Mouse (Mus musculus): ENCODE results near the gene Hist1h2ab. TPM values are rescaled to one million over a fixed set of nuclear protein-coding genes. Genes with fewer than 3 reads are reported as not detected.

The Hist1h2ab gene
- polyA plus RNA-seq, 1 experiment from 2014 or later = 13.5 TPM

GRCm38 (mm10) chr13:23756790-23757189 is 5.9 kb downstream of the Hist1h2ab start, which contains the start of gene Hist1h4b:
Hist1h4b (plus strand) TSS chr13:23757013.
- peak within 1 kb of the TSS; percentile 65 for H3K27ac ChIP-seq (replicated peaks; ENCODE audit: low read depth, low read length)
- H3K4me1 ChIP-seq (ENCODE audit: control insufficient read depth, insufficient read depth, low read length) = peaks cover 13% of the 10 kb centered on the region
- H3K4me3 ChIP-seq (replicated peaks; ENCODE audit: low read depth, low read length) = peak within 1 kb of the TSS; percentile 30
- no peaks in the 10 kb centered on the region for H3K27me3 ChIP-seq (ENCODE audit: control insufficient read depth, insufficient read depth, low read length)
- WGBS = 1% methylated on average over 17 of the region's 22 CpGs
- peak within 1 kb of the TSS; percentile 65 for H3K4me2 ChIP-seq (ENCODE audit: low read length)
- no peaks in the 10 kb centered on the region for H3K36me3 ChIP-seq (ENCODE audit: control insufficient read depth, insufficient read depth, low read length)
- no peak within 1 kb of the TSS; the same call in 1 of the 2 replicates for H3K9ac ChIP-seq (replicated peaks; ENCODE audit: low read length)
- H3K9me3 ChIP-seq (ENCODE audit: control insufficient read depth, low read length) = no peaks in the 10 kb centered on the region
- ATAC-seq (ENCODE audit: low FRiP score, low TSS enrichment) (peak; percentile 67), DNase-seq (peak; percentile 95)

- DNase-seq (peak; percentile 42), ATAC-seq (ENCODE audit: low FRiP score, low TSS enrichment) (no peak)
- Histone ChIP-seq H3K9me3 (ENCODE audit: control insufficient read depth, low read length) (no peaks in the 10 kb centered on the region), H3K27me3 (ENCODE audit: control insufficient read depth, insufficient read depth, low read length) (no peaks in the 10 kb centered on the region), H3K4me1 (ENCODE audit: control insufficient read depth, insufficient read depth, low read length) (peaks cover 13% of the 10 kb centered on the region), H3K9ac (replicated peaks; ENCODE audit: low read length) (no peak overlapping the region; the same call in 1 of the 2 replicates), H3K27ac (replicated peaks; ENCODE audit: low read depth, low read length) (peak overlapping the region; percentile 65), H3K4me2 (ENCODE audit: low read length) (peak overlapping the region; percentile 65), H3K36me3 (ENCODE audit: control insufficient read depth, insufficient read depth, low read length) (no peaks in the 10 kb centered on the region), H3K4me3 (replicated peaks; ENCODE audit: low read depth, low read length) (peak overlapping the region; percentile 30)
- under 1% methylated on average over 15 of the region's 23 CpGs for WGBS
Measured at GRCm38 (mm10) chr13:23757211-23757773, 6.4 kb downstream of the Hist1h2ab start.

- Histone ChIP-seq H3K4me2 (ENCODE audit: low read length) (peak overlapping the region; percentile 65), H3K36me3 (ENCODE audit: control insufficient read depth, insufficient read depth, low read length) (no peaks in the 10 kb centered on the region), H3K27ac (replicated peaks; ENCODE audit: low read depth, low read length) (no peak overlapping the region), H3K4me1 (ENCODE audit: control insufficient read depth, insufficient read depth, low read length) (peaks cover 18% of the 10 kb centered on the region), H3K9ac (replicated peaks; ENCODE audit: low read length) (no peak overlapping the region), H3K9me3 (ENCODE audit: control insufficient read depth, low read length) (no peaks in the 10 kb centered on the region), H3K4me3 (replicated peaks; ENCODE audit: low read depth, low read length) (no peak overlapping the region), H3K27me3 (ENCODE audit: control insufficient read depth, insufficient read depth, low read length) (no peaks in the 10 kb centered on the region)
- DNase-seq (no peak), ATAC-seq (ENCODE audit: low FRiP score, low TSS enrichment) (no peak)
- WGBS = 46% methylated on average over 3 of the region's 3 CpGs
Measured at GRCm38 (mm10) chr13:23757921-23758320, 7.0 kb downstream of the Hist1h2ab start.

- ATAC-seq (ENCODE audit: low FRiP score, low TSS enrichment) = no peak
- 76% methylated on average over 3 of the region's 3 CpGs for WGBS
Measured at GRCm38 (mm10) chr13:23759251-23759771, 8.4 kb downstream of the Hist1h2ab start.

GRCm38 (mm10) chr13:23759916-23760239 is 9.0 kb downstream of the Hist1h2ab start:
- Histone ChIP-seq H3K4me3 (replicated peaks; ENCODE audit: low read depth, low read length) (no peak overlapping the region), H3K4me2 (ENCODE audit: low read length) (peak overlapping the region; percentile 77), H3K27ac (replicated peaks; ENCODE audit: low read depth, low read length) (no peak overlapping the region), H3K36me3 (ENCODE audit: control insufficient read depth, insufficient read depth, low read length) (no peaks in the 10 kb centered on the region), H3K9ac (replicated peaks; ENCODE audit: low read length) (no peak overlapping the region), H3K4me1 (ENCODE audit: control insufficient read depth, insufficient read depth, low read length) (peaks cover 31% of the 10 kb centered on the region), H3K9me3 (ENCODE audit: control insufficient read depth, low read length) (no peaks in the 10 kb centered on the region), H3K27me3 (ENCODE audit: control insufficient read depth, insufficient read depth, low read length) (no peaks in the 10 kb centered on the region)
- 75% methylated on average over 1 of the region's 1 CpGs for WGBS
- ATAC-seq (ENCODE audit: low FRiP score, low TSS enrichment) (no peak), DNase-seq (no peak)

More at GRCm38 (mm10) chr13:23759251-23759771, 8.4 kb downstream of the Hist1h2ab start:
- no peak for DNase-seq
- H3K27ac ChIP-seq (replicated peaks; ENCODE audit: low read depth, low read length) = no peak overlapping the region
- no peaks in the 10 kb centered on the region for H3K36me3 ChIP-seq (ENCODE audit: control insufficient read depth, insufficient read depth, low read length)
- no peak overlapping the region for H3K9ac ChIP-seq (replicated peaks; ENCODE audit: low read length)
- H3K4me3 ChIP-seq (replicated peaks; ENCODE audit: low read depth, low read length) = no peak overlapping the region
- peaks cover 28% of the 10 kb centered on the region for H3K4me1 ChIP-seq (ENCODE audit: control insufficient read depth, insufficient read depth, low read length)
- no peaks in the 10 kb centered on the region for H3K9me3 ChIP-seq (ENCODE audit: control insufficient read depth, low read length)
- no peaks in the 10 kb centered on the region for H3K27me3 ChIP-seq (ENCODE audit: control insufficient read depth, insufficient read depth, low read length)
- no peak overlapping the region for H3K4me2 ChIP-seq (ENCODE audit: low read length)

GRCm38 (mm10) chr13:23760240-23760971 is 9.5 kb downstream of the Hist1h2ab start:
- Histone ChIP-seq H3K9ac (replicated peaks; ENCODE audit: low read length) (peak overlapping the region; percentile 39; the same call in 1 of the 2 replicates), H3K9me3 (ENCODE audit: control insufficient read depth, low read length) (no peaks in the 10 kb centered on the region), H3K4me3 (replicated peaks; ENCODE audit: low read depth, low read length) (peak overlapping the region; percentile 46), H3K27me3 (ENCODE audit: control insufficient read depth, insufficient read depth, low read length) (no peaks in the 10 kb centered on the region), H3K4me1 (ENCODE audit: control insufficient read depth, insufficient read depth, low read length) (peaks cover 31% of the 10 kb centered on the region), H3K4me2 (ENCODE audit: low read length) (peak overlapping the region; percentile 77), H3K36me3 (ENCODE audit: control insufficient read depth, insufficient read depth, low read length) (no peaks in the 10 kb centered on the region), H3K27ac (replicated peaks; ENCODE audit: low read depth, low read length) (peak overlapping the region; percentile 79)
- DNase-seq (peak; percentile 44), ATAC-seq (ENCODE audit: low FRiP score, low TSS enrichment) (peak; percentile 31)
- WGBS = under 1% methylated on average over 19 of the region's 27 CpGs

GRCm38 (mm10) chr13:23760972-23761864 is 10.3 kb downstream of the Hist1h2ab start, which contains the start of gene Hist1h4a:
Hist1h4a (minus strand) TSS chr13:23761230.
- H3K36me3 ChIP-seq (ENCODE audit: control insufficient read depth, insufficient read depth, low read length) = no peaks in the 10 kb centered on the region
- DNase-seq = peak; percentile 99
- peak; percentile 86 for ATAC-seq (ENCODE audit: low FRiP score, low TSS enrichment)
- peak within 1 kb of the TSS; percentile 46 for H3K4me3 ChIP-seq (replicated peaks; ENCODE audit: low read depth, low read length)
- H3K4me1 ChIP-seq (ENCODE audit: control insufficient read depth, insufficient read depth, low read length) = peaks cover 31% of the 10 kb centered on the region
- under 1% methylated on average over 61 of the region's 72 CpGs for WGBS
- peak within 1 kb of the TSS; percentile 77 for H3K4me2 ChIP-seq (ENCODE audit: low read length)
- H3K27me3 ChIP-seq (ENCODE audit: control insufficient read depth, insufficient read depth, low read length) = no peaks in the 10 kb centered on the region
- no peaks in the 10 kb centered on the region for H3K9me3 ChIP-seq (ENCODE audit: control insufficient read depth, low read length)
- peak within 1 kb of the TSS; percentile 79 for H3K27ac ChIP-seq (replicated peaks; ENCODE audit: low read depth, low read length)
- H3K9ac ChIP-seq (replicated peaks; ENCODE audit: low read length) = peak within 1 kb of the TSS; percentile 39; the same call in 1 of the 2 replicates
